8 mouse cellular contexts compared by ENCODE assay signal in the genomic region with DNA sequence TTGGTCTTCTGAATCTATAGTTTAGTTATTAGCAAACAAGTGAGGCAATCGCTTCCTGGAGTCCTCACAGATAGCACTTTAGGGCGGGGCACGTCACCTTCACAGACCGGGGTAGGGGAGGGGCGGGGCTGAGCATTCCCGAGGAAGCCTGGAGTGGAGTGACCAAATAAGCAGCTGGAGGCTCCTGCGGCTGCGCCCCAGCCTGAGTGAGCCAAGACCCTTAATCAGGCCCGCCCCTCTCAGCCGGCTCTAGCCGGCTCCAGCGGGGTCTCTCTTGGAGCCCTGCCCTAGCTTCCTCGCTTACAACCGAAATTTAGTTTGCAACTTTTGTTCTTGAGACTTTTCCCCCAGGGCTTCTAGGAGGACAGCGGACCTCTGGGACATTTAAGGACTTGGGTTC. TPM values are rescaled to one million over a fixed set of nuclear protein-coding genes. Genes with fewer than 3 reads are reported as not detected.
DNase-seq lines count a peak whose midpoint lies in the region; ATAC-seq and TF ChIP-seq lines count a peak whose summit lies in the region.

A gene (plus strand): TSS at position 135 of the 400 bp plus-strand sequence.

- H3K36me3 ChIP-seq in embryonic facial prominence, embryonic 12.5 days: peaks cover 7% of the 10 kb centered on the region; the same call in 1 of the 2 replicates
- peaks cover under 1% of the 10 kb centered on the region for H3K36me3 ChIP-seq in heart, embryonic 15.5 days
- H3K36me3 ChIP-seq in kidney, postnatal 0 days (ENCODE audit: insufficient read depth, low read length): no peaks in the 10 kb centered on the region
- H3K36me3 ChIP-seq in small intestine, adult 2 months (ENCODE audit: control insufficient read depth, insufficient read depth, low read length): no peaks in the 10 kb centered on the region

- H3K27me3 ChIP-seq in embryonic facial prominence, embryonic 12.5 days: no peaks in the 10 kb centered on the region
- no peaks in the 10 kb centered on the region for H3K27me3 ChIP-seq in heart, embryonic 15.5 days
- H3K27me3 ChIP-seq in kidney, postnatal 0 days (ENCODE audit: insufficient read depth, low read length): no peaks in the 10 kb centered on the region
- peaks cover 6% of the 10 kb centered on the region; the same call in 1 of the 2 replicates for H3K27me3 ChIP-seq in small intestine, adult 2 months (ENCODE audit: control insufficient read depth, insufficient read depth, low read length)

- peak within 1 kb of the TSS; percentile 67 for H3K4me3 ChIP-seq in embryonic facial prominence, embryonic 12.5 days
- H3K4me3 ChIP-seq in heart, embryonic 15.5 days: peak within 1 kb of the TSS; percentile 65
- H3K4me3 ChIP-seq in kidney, postnatal 0 days (replicated peaks; ENCODE audit: low read depth, low read length): peak within 1 kb of the TSS; percentile 58
- H3K4me3 ChIP-seq in small intestine, adult 2 months (ENCODE audit: low read depth, low read length): peak within 1 kb of the TSS; percentile 70

- TF ChIP-seq POLR2A in small intestine, adult 2 months (IDR thresholded peaks at IDR 0.05; ENCODE audit: low read depth, low read length): no peak

- peak; percentile 96 for ATAC-seq in embryonic facial prominence, embryonic 12.5 days (ENCODE audit: insufficient number of reproducible peaks, insufficient read depth, low FRiP score, low TSS enrichment)
- ATAC-seq in heart, embryonic 15.5 days (replicated peaks; ENCODE audit: insufficient number of reproducible peaks, insufficient read depth, low FRiP score, low read depth): peak; percentile 93
- ATAC-seq in kidney, postnatal 0 days (replicated peaks; ENCODE audit: low FRiP score, low read depth): peak; percentile 98

- peak within 1 kb of the TSS; percentile 72 for H3K9ac ChIP-seq in embryonic facial prominence, embryonic 12.5 days
- peak within 1 kb of the TSS; percentile 62 for H3K9ac ChIP-seq in heart, embryonic 15.5 days
- H3K9ac ChIP-seq in kidney, postnatal 0 days (ENCODE audit: low read depth, low read length): peak within 1 kb of the TSS; percentile 74

- no peaks in the 10 kb centered on the region for H3K9me3 ChIP-seq in embryonic facial prominence, embryonic 12.5 days
- no peaks in the 10 kb centered on the region for H3K9me3 ChIP-seq in heart, embryonic 15.5 days (replicated peaks)
- H3K9me3 ChIP-seq in kidney, postnatal 0 days (replicated peaks; ENCODE audit: low read length): no peaks in the 10 kb centered on the region

- TF ChIP-seq CTCF in kidney, postnatal 0 days (IDR thresholded peaks at IDR 0.05; ENCODE audit: low read depth): no peak
- no peak for TF ChIP-seq CTCF in small intestine, adult 2 months (IDR thresholded peaks at IDR 0.05; ENCODE audit: extremely low read depth, insufficient read length, insufficient replicate concordance, low read depth, low read length)

- H3K27ac ChIP-seq in embryonic facial prominence, embryonic 12.5 days: peak within 1 kb of the TSS; percentile 94
- peak within 1 kb of the TSS; percentile 56 for H3K27ac ChIP-seq in heart, embryonic 15.5 days
- H3K27ac ChIP-seq in kidney, postnatal 0 days: peak within 1 kb of the TSS; percentile 32; the same call in 1 of the 2 replicates
- H3K27ac ChIP-seq in small intestine, adult 2 months (ENCODE audit: insufficient read depth, low read depth, low read length): no peak within 1 kb of the TSS

- peak; percentile 18 for DNase-seq in ovary, postnatal 36 days (ENCODE audit: low spot score)
- no peak for DNase-seq in ovary, postnatal 10 days (ENCODE audit: low spot score)
- DNase-seq in kidney, postnatal 0 days (ENCODE audit: low spot score): peak; percentile 88
- peak; percentile 88 for DNase-seq in lung, postnatal 36 days
- DNase-seq in adipocyte (ENCODE audit: low spot score): no peak

- 2% methylated on average over 15 of the region's 15 CpGs for WGBS in embryonic facial prominence, embryonic 12.5 days
- WGBS in heart, embryonic 15.5 days: under 1% methylated on average over 15 of the region's 15 CpGs
- under 1% methylated on average over 15 of the region's 15 CpGs for WGBS in kidney, postnatal 0 days
- under 1% methylated on average over 15 of the region's 15 CpGs for WGBS in small intestine, adult 2 months

- H3K4me2 ChIP-seq in embryonic facial prominence, embryonic 12.5 days (replicated peaks): peak within 1 kb of the TSS; percentile 68
- peak within 1 kb of the TSS; percentile 87 for H3K4me2 ChIP-seq in heart, embryonic 15.5 days
- H3K4me2 ChIP-seq in kidney, postnatal 0 days (ENCODE audit: low read length): peak within 1 kb of the TSS; percentile 98

- peaks cover 7% of the 10 kb centered on the region; the same call in 1 of the 2 replicates for H3K4me1 ChIP-seq in embryonic facial prominence, embryonic 12.5 days
- H3K4me1 ChIP-seq in heart, embryonic 15.5 days (replicated peaks): peaks cover 9% of the 10 kb centered on the region
- H3K4me1 ChIP-seq in kidney, postnatal 0 days (replicated peaks; ENCODE audit: insufficient read depth, low read length): 0 out of 2 replicates have a peak, but pooled peaks cover 4% of the 10 kb centered on the region
- peaks cover 6% of the 10 kb centered on the region for H3K4me1 ChIP-seq in small intestine, adult 2 months (ENCODE audit: control insufficient read depth, insufficient read depth, insufficient read length, low read length)

RNA-seq across cellular contexts. Expression of the gene that starts here (rescaled TPM):
- polyA plus RNA-seq in embryonic facial prominence, embryonic 12.5 days (2016; fragmentation: Nextera tagmentation; extraction: Ambion mirVana): 39.7 and 39.9 TPM in 2 replicates
- 6.9 and 8.0 TPM in 2 replicates for polyA plus RNA-seq in heart, embryonic 15.5 days (2015; fragmentation: Nextera tagmentation; extraction: Ambion mirVana)
- polyA plus RNA-seq in kidney, postnatal 0 days (2015; fragmentation: Nextera tagmentation; extraction: Ambion mirVana): 4.6 and 5.5 TPM in 2 replicates
- 0.10 and 0.27 TPM in 2 replicates for polyA plus RNA-seq in small intestine, adult 2 months (2012; rRNA removed)

Comparison
In these comparisons a context has a peak if more than half of its experiments do, and no peak if none do; other contexts are left out.
1. DNase-seq: peak in ovary, postnatal 36 days (single experiment), kidney, postnatal 0 days (single experiment) and lung, postnatal 36 days (single experiment); none in ovary, postnatal 10 days (single experiment) and adipocyte (single experiment).
2. Peak in every context shown above with its lines, with median percentiles within 50 percentile points of each other: ATAC-seq, H3K4me2 ChIP-seq, H3K4me3 ChIP-seq and H3K9ac ChIP-seq.